Comparison of ENCODE assay signal across 32 mouse cellular contexts in the genomic region with DNA sequence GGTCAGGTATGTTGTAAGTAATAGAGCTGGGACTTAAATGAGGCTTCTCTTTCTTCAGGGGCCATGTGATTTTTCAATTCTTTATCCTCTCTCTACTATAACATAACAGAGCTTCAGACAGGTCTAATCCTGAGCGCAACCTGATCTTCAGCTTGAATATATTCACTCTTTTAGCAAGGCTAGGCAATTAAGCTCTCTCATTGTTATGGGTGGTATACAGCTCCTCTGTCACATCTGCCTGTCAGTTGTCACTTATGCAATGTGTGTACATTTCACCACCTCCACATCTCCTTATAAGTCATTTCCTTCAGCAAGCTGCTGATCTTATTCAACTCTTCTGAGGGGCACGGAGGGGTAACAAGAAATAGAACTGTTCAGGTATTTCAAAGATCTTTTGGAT.
"Had no signal": no experiment of that assay in that cellular context is flagged by ENCODE, and none has a peak within 500 bp of the region (broad histone marks: within the 10 kb centered on the region; RNA-seq: fewer than 3 reads in every experiment).

No protein-coding gene starts in this region.

- H3K27me3 ChIP-seq: limb, embryonic 12.5 days; limb, embryonic 13.5 days; limb, embryonic 15.5 days; liver, embryonic 12.5 days; liver, embryonic 13.5 days; liver, embryonic 15.5 days; lung, embryonic 15.5 days; megakaryocyte, embryonic 14.5 days; midbrain, embryonic 12.5 days; midbrain, embryonic 13.5 days; midbrain, embryonic 15.5 days; neural tube, embryonic 12.5 days had no signal

- H3K27ac ChIP-seq: limb, embryonic 10.5 days; limb, embryonic 12.5 days; limb, embryonic 13.5 days; limb, embryonic 15.5 days; liver, embryonic 12.5 days; liver, embryonic 13.5 days; liver, embryonic 14.5 days; liver, embryonic 15.5 days; lung, embryonic 15.5 days; macrophage; midbrain, embryonic 10.5 days; midbrain, embryonic 12.5 days; midbrain, embryonic 13.5 days; midbrain, embryonic 15.5 days; neural tube, embryonic 12.5 days had no signal

- H3K36me3 ChIP-seq: limb, embryonic 10.5 days; limb, embryonic 12.5 days; limb, embryonic 13.5 days; limb, embryonic 15.5 days; liver, embryonic 12.5 days; liver, embryonic 13.5 days; liver, embryonic 15.5 days; lung, embryonic 15.5 days; midbrain, embryonic 10.5 days; midbrain, embryonic 12.5 days; midbrain, embryonic 13.5 days; midbrain, embryonic 15.5 days; neural tube, embryonic 12.5 days had no signal

- H3K9me3 ChIP-seq: limb, embryonic 10.5 days; limb, embryonic 12.5 days; limb, embryonic 13.5 days; limb, embryonic 15.5 days; liver, embryonic 12.5 days; liver, embryonic 13.5 days; liver, embryonic 15.5 days; lung, embryonic 15.5 days; megakaryocyte, embryonic 14.5 days; midbrain, embryonic 10.5 days; midbrain, embryonic 12.5 days; midbrain, embryonic 13.5 days; midbrain, embryonic 15.5 days; neural tube, embryonic 12.5 days had no signal

- H3K4me2 ChIP-seq: limb, embryonic 12.5 days; limb, embryonic 13.5 days; limb, embryonic 15.5 days; liver, embryonic 11.5 days; liver, embryonic 12.5 days; liver, embryonic 13.5 days; liver, embryonic 15.5 days; lung, embryonic 14.5 days; lung, embryonic 15.5 days; midbrain, embryonic 11.5 days; midbrain, embryonic 12.5 days; midbrain, embryonic 13.5 days; midbrain, embryonic 15.5 days; neural tube, embryonic 12.5 days had no signal

- H3K9ac ChIP-seq: limb, embryonic 12.5 days; limb, embryonic 13.5 days; limb, embryonic 15.5 days; liver, embryonic 12.5 days; liver, embryonic 13.5 days; liver, embryonic 14.5 days; liver, embryonic 15.5 days; liver, postnatal 0 days; lung, embryonic 14.5 days; lung, embryonic 15.5 days; midbrain, embryonic 12.5 days; midbrain, embryonic 13.5 days; midbrain, embryonic 15.5 days; neural tube, embryonic 12.5 days had no signal

- H3K4me1 ChIP-seq: limb, embryonic 10.5 days; limb, embryonic 12.5 days; limb, embryonic 13.5 days; limb, embryonic 15.5 days; liver, embryonic 12.5 days; liver, embryonic 13.5 days; liver, embryonic 15.5 days; lung, embryonic 15.5 days; megakaryocyte, embryonic 14.5 days; midbrain, embryonic 10.5 days; midbrain, embryonic 12.5 days; midbrain, embryonic 13.5 days; midbrain, embryonic 15.5 days; neural tube, embryonic 12.5 days had no signal

- ATAC-seq: liver, embryonic 12.5 days; liver, postnatal 0 days; lung, postnatal 0 days; midbrain, embryonic 13.5 days; midbrain, embryonic 15.5 days; midbrain, embryonic 16.5 days had no signal

- DNase-seq: left cerebral cortex, postnatal 4 days; liver; liver, embryonic 13.5 days; liver, postnatal 0 days; lung, adult 18-20 months; lung, adult 2 months; lung, postnatal 10 days; lung, postnatal 14 days; lung, postnatal 36 days; lung, postnatal 4 days; midbrain, embryonic 14.5 days had no signal

- H3K4me3 ChIP-seq: limb, embryonic 10.5 days; limb, embryonic 12.5 days; limb, embryonic 13.5 days; limb, embryonic 15.5 days; liver, embryonic 12.5 days; liver, embryonic 13.5 days; liver, embryonic 15.5 days; lung, embryonic 15.5 days; megakaryocyte, embryonic 14.5 days; midbrain, embryonic 10.5 days; midbrain, embryonic 12.5 days; midbrain, embryonic 13.5 days; midbrain, embryonic 15.5 days; myocyte; neural tube, embryonic 12.5 days had no signal
